Mouse (Mus musculus): ENCODE measurements around the gene Scaper. TPM values are rescaled to one million over a fixed set of nuclear protein-coding genes. Genes with fewer than 3 reads are reported as not detected.

Scaper gene
- polyA plus RNA-seq, 1 experiment from 2014 or later, result 9.4 TPM

DNA sequence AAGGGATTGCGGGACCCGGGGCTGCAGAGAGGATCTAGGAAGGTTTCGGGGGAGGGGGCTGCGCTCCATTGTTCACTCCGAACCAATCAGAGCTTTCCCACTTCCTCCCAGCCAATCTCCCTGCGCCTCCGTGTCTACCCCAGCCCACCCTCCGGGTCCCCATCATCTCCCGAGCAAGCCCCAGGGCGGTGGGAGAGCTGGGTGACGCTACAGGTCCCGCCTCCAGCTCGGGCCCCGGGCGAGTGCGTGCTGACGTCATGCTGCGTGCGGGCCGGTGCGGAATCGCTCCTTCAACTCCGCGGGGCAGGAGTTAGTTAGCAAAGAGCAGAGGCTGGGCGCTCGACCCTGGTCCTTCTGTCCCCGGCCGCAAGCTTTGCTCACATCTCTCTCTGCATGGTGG, 397.0 kb downstream of the Scaper start:
- Histone ChIP-seq H3K27me3 (replicated peaks; ENCODE audit: control insufficient read depth, insufficient read depth, low read length) (peaks cover 62% of the 10 kb centered on the region), H3K9me3 (ENCODE audit: control insufficient read depth, low read length) (no peaks in the 10 kb centered on the region), H3K36me3 (ENCODE audit: control insufficient read depth, insufficient read depth, low read length) (no peaks in the 10 kb centered on the region), H3K4me3 (ENCODE audit: low read depth, low read length) (peak overlapping the region; percentile 45), H3K4me2 (ENCODE audit: low read length) (peak overlapping the region; percentile 70), H3K4me1 (replicated peaks; ENCODE audit: control insufficient read depth, insufficient read depth, low read length) (peaks cover 16% of the 10 kb centered on the region), H3K27ac (ENCODE audit: low read depth) (peak overlapping the region; percentile 77), H3K9ac (ENCODE audit: low read length) (peak overlapping the region; percentile 62)
- DNase-seq (ENCODE audit: low spot score), result peak; percentile 95
- under 1% methylated on average over 28 of the region's 28 CpGs for WGBS
- peak; percentile 92 for ATAC-seq (replicated peaks; ENCODE audit: low FRiP score, low TSS enrichment, low read depth)

DNA sequence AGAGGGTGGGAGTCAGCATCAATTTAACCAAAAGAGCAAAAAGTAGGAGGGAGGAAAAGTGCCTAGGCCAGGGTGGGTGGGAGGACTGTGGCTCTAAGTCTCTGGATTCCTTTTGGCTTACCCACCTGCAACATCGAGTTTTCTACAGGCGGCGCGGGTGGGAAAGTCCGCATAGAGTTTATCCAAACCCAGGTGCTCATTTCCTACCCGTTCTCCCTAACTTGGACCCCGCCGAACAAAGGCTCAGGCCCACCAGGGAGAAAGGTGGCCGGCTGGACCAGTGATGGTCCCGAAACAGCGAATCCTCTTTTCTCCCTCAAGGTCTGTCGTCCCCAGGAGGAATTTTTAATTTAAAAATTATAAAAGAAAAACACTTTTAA, 397.5 kb downstream of the Scaper start:
- Histone ChIP-seq H3K36me3 (ENCODE audit: control insufficient read depth, insufficient read depth, low read length) (no peaks in the 10 kb centered on the region), H3K4me2 (ENCODE audit: low read length) (peak overlapping the region; percentile 70), H3K27ac (ENCODE audit: low read depth) (peak overlapping the region; percentile 77), H3K4me3 (ENCODE audit: low read depth, low read length) (peak overlapping the region; percentile 45), H3K9me3 (ENCODE audit: control insufficient read depth, low read length) (no peaks in the 10 kb centered on the region), H3K9ac (ENCODE audit: low read length) (peak overlapping the region; percentile 62), H3K4me1 (replicated peaks; ENCODE audit: control insufficient read depth, insufficient read depth, low read length) (peaks cover 11% of the 10 kb centered on the region; the same call in 1 of the 2 replicates), H3K27me3 (replicated peaks; ENCODE audit: control insufficient read depth, insufficient read depth, low read length) (peaks cover 57% of the 10 kb centered on the region)
- DNase-seq (ENCODE audit: low spot score) (no peak), ATAC-seq (replicated peaks; ENCODE audit: low FRiP score, low TSS enrichment, low read depth) (peak; percentile 22; the same call in 1 of the 2 replicates)
- under 1% methylated on average over 12 of the region's 12 CpGs for WGBS

DNA sequence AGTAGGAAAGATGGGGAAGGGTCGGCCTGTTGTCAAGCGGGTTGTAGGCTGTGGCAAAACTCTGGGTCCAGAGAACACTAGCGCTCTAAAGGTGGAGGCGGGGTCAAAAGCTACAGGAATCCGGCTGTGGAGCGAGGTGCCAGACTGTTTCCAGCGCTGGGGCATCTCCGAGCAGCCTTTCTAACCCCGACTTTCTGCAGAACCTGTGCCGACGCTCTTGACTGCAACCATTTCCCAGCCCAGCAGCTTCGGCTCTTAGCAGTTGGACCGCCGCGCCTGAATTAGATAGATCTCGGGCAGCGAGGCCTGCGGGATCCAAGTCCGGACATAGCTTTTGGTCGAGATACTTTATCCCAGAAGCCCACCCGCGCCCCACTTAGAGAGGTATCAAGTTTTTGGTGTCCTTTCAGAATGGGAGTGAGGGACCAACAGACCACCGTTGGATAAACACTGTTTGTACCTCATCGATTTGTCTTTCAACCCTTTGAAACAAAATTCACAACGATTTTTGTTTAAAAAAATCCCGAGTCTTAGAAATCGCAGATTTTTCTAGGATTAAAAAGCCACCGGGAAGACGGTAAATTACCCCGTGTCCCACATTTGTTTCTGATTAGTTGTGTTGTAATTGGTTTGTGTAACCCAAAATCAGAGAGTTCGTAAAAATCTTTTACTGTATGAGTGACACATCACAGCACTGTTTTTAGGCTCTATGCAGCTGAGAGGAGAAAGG, 398.1 kb downstream of the Scaper start:
- peak overlapping the region; percentile 70 for H3K4me2 ChIP-seq (ENCODE audit: low read length)
- peaks cover 10% of the 10 kb centered on the region; the same call in 1 of the 2 replicates for H3K4me1 ChIP-seq (replicated peaks; ENCODE audit: control insufficient read depth, insufficient read depth, low read length)
- no peaks in the 10 kb centered on the region for H3K9me3 ChIP-seq (ENCODE audit: control insufficient read depth, low read length)
- H3K36me3 ChIP-seq (ENCODE audit: control insufficient read depth, insufficient read depth, low read length), result no peaks in the 10 kb centered on the region
- 2% methylated on average over 31 of the region's 31 CpGs for WGBS
- ATAC-seq (replicated peaks; ENCODE audit: low FRiP score, low TSS enrichment, low read depth) (no peak), DNase-seq (ENCODE audit: low spot score) (peak; percentile 79)
- H3K4me3 ChIP-seq (ENCODE audit: low read depth, low read length), result peak overlapping the region; percentile 45
- peak overlapping the region; percentile 62 for H3K9ac ChIP-seq (ENCODE audit: low read length)
- peaks cover 52% of the 10 kb centered on the region for H3K27me3 ChIP-seq (replicated peaks; ENCODE audit: control insufficient read depth, insufficient read depth, low read length)
- H3K27ac ChIP-seq (ENCODE audit: low read depth), result peak overlapping the region; percentile 77

GRCm38 (mm10) chr9:55539006-55539405, 398.9 kb downstream of the Scaper start:
- no peak for ATAC-seq (replicated peaks; ENCODE audit: low FRiP score, low TSS enrichment, low read depth)
- Histone ChIP-seq H3K4me2 (ENCODE audit: low read length) (peak overlapping the region; percentile 70; the same call in 1 of the 2 replicates), H3K4me1 (replicated peaks; ENCODE audit: control insufficient read depth, insufficient read depth, low read length) (peaks cover 6% of the 10 kb centered on the region; the same call in 1 of the 2 replicates), H3K27me3 (replicated peaks; ENCODE audit: control insufficient read depth, insufficient read depth, low read length) (peaks cover 44% of the 10 kb centered on the region), H3K27ac (ENCODE audit: low read depth) (no peak overlapping the region), H3K36me3 (ENCODE audit: control insufficient read depth, insufficient read depth, low read length) (no peaks in the 10 kb centered on the region), H3K4me3 (ENCODE audit: low read depth, low read length) (no peak overlapping the region), H3K9me3 (ENCODE audit: control insufficient read depth, low read length) (no peaks in the 10 kb centered on the region), H3K9ac (ENCODE audit: low read length) (no peak overlapping the region)
- 32% methylated on average over 1 of the region's 1 CpGs for WGBS
- DNase-seq (ENCODE audit: low spot score), result no peak

DNA sequence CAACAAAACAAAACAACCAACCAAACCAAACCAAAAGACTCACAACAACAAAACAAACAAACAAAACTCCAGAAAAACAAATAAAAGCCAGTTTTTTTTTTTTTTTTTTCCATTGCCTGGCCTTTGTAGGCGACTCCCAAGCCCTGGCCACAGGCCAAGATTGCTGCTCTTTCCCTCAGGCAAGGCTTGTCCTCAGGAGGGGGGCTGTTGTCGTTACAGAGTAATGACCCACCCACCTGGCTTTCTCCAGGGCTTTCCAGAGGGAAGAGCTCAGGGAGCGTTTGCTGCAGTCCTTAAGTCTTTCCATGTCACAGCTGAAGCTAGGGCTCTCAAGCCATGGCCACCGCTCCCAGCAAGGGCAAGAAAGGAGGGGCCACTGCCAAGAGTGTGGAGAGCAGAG, 399.5 kb downstream of the Scaper start, which contains the start of gene Isl2:
TSS of gene Isl2 (plus strand) at position 296 of the 400 bp plus-strand sequence.
- peak within 1 kb of the TSS; percentile 45 for H3K4me3 ChIP-seq (ENCODE audit: low read depth, low read length)
- no peak within 1 kb of the TSS for H3K27ac ChIP-seq (ENCODE audit: low read depth)
- peak within 1 kb of the TSS; percentile 62; the same call in 1 of the 2 replicates for H3K9ac ChIP-seq (ENCODE audit: low read length)
- no peaks in the 10 kb centered on the region for H3K36me3 ChIP-seq (ENCODE audit: control insufficient read depth, insufficient read depth, low read length)
- no peaks in the 10 kb centered on the region for H3K9me3 ChIP-seq (ENCODE audit: control insufficient read depth, low read length)
- DNase-seq (ENCODE audit: low spot score), result peak; percentile 50
- H3K4me1 ChIP-seq (replicated peaks; ENCODE audit: control insufficient read depth, insufficient read depth, low read length), result peaks cover 3% of the 10 kb centered on the region; the same call in 1 of the 2 replicates
- ATAC-seq (replicated peaks; ENCODE audit: low FRiP score, low TSS enrichment, low read depth), result no peak
- WGBS, result 29% methylated on average over 4 of the region's 4 CpGs
- H3K4me2 ChIP-seq (ENCODE audit: low read length), result peak within 1 kb of the TSS; percentile 70
- H3K27me3 ChIP-seq (replicated peaks; ENCODE audit: control insufficient read depth, insufficient read depth, low read length), result peaks cover 37% of the 10 kb centered on the region

GRCm38 (mm10) chr9:55535907-55536306, 402.0 kb downstream of the Scaper start:
- no peaks in the 10 kb centered on the region for H3K9me3 ChIP-seq (ENCODE audit: control insufficient read depth, low read length)
- H3K4me2 ChIP-seq (ENCODE audit: low read length), result no peak overlapping the region
- peaks cover 21% of the 10 kb centered on the region for H3K27me3 ChIP-seq (replicated peaks; ENCODE audit: control insufficient read depth, insufficient read depth, low read length)
- peak; percentile 79 for DNase-seq (ENCODE audit: low spot score)
- H3K36me3 ChIP-seq (ENCODE audit: control insufficient read depth, insufficient read depth, low read length), result no peaks in the 10 kb centered on the region
- no peak overlapping the region for H3K27ac ChIP-seq (ENCODE audit: low read depth)
- H3K4me1 ChIP-seq (replicated peaks; ENCODE audit: control insufficient read depth, insufficient read depth, low read length), result peaks cover 3% of the 10 kb centered on the region; the same call in 1 of the 2 replicates
- H3K9ac ChIP-seq (ENCODE audit: low read length), result no peak overlapping the region
- ATAC-seq (replicated peaks; ENCODE audit: low FRiP score, low TSS enrichment, low read depth), result no peak
- whole genome bisulfite sequencing, result 25% methylated on average over 3 of the region's 3 CpGs
- no peak overlapping the region for H3K4me3 ChIP-seq (ENCODE audit: low read depth, low read length)

DNA sequence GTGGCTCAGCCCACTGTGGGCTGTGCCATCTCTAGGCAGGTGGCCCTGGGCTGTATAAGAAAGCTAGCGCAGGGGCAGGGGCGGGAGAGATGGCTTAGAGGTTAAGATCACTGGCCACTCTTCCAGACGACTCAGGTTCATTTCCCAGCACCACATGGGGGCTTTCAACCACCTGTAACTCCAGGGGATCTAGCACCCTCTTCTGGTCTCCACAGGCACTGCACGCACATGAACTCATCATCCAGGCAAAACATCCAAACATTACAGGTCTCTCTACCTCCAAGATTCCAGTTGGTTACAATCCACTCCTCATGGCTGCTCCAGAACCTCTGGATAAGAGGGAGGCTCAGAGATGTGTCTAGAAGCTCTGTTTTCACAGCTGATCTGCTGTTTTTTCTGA, 412.2 kb downstream of the Scaper start:
- no peaks in the 10 kb centered on the region for H3K36me3 ChIP-seq (ENCODE audit: control insufficient read depth, insufficient read depth, low read length)
- DNase-seq (ENCODE audit: low spot score), result no peak
- no peaks in the 10 kb centered on the region for H3K4me1 ChIP-seq (replicated peaks; ENCODE audit: control insufficient read depth, insufficient read depth, low read length)
- H3K27me3 ChIP-seq (replicated peaks; ENCODE audit: control insufficient read depth, insufficient read depth, low read length), result no peaks in the 10 kb centered on the region
- H3K27ac ChIP-seq (ENCODE audit: low read depth), result no peak overlapping the region
- no peak overlapping the region for H3K4me3 ChIP-seq (ENCODE audit: low read depth, low read length)
- H3K9ac ChIP-seq (ENCODE audit: low read length), result no peak overlapping the region
- 56% methylated on average over 4 of the region's 4 CpGs for WGBS
- H3K9me3 ChIP-seq (ENCODE audit: control insufficient read depth, low read length), result no peaks in the 10 kb centered on the region
- no peak for ATAC-seq (replicated peaks; ENCODE audit: low FRiP score, low TSS enrichment, low read depth)
- H3K4me2 ChIP-seq (ENCODE audit: low read length), result no peak overlapping the region

- peaks cover 5% of the 10 kb centered on the region; the same call in 1 of the 2 replicates for H3K27me3 ChIP-seq (replicated peaks; ENCODE audit: control insufficient read depth, insufficient read depth, low read length)
- H3K4me3 ChIP-seq (ENCODE audit: low read depth, low read length), result peak within 1 kb of the TSS; percentile 82
- H3K9me3 ChIP-seq (ENCODE audit: control insufficient read depth, low read length), result no peaks in the 10 kb centered on the region
- under 1% methylated on average over 47 of the region's 47 CpGs for WGBS
- DNase-seq (ENCODE audit: low spot score) (peak; percentile 93), ATAC-seq (replicated peaks; ENCODE audit: low FRiP score, low TSS enrichment, low read depth) (peak; percentile 99)
- no peaks in the 10 kb centered on the region for H3K36me3 ChIP-seq (ENCODE audit: control insufficient read depth, insufficient read depth, low read length)
- peak within 1 kb of the TSS; percentile 80 for H3K4me2 ChIP-seq (ENCODE audit: low read length)
- H3K9ac ChIP-seq (ENCODE audit: low read length), result peak within 1 kb of the TSS; percentile 94
- H3K4me1 ChIP-seq (replicated peaks; ENCODE audit: control insufficient read depth, insufficient read depth, low read length), result peaks cover 11% of the 10 kb centered on the region
- peak within 1 kb of the TSS; percentile 87 for H3K27ac ChIP-seq (ENCODE audit: low read depth)
Measured at GRCm38 (mm10) chr9:55512027-55512543, 425.8 kb downstream of the Scaper start, which contains the start of gene Etfa. Etfa (minus strand) TSS chr9:55512243.

All from intestine, embryonic 14.5 days (tissue).